Mouse (Mus musculus) intestine, embryonic 14.5 days (tissue): ENCODE results near the gene Agps. TPM values are rescaled to one million over a fixed set of nuclear protein-coding genes. Genes with fewer than 3 reads are reported as not detected.
"Not testable (repeated sequence)": the region's sequence is repeated elsewhere in the genome, so short reads cannot be mapped to it uniquely, and the experiment has no call there.

Experiments used
- ATAC-seq: fragments of 200-750 bp; cut with Nextera tagmentation; replicated peaks from 2 replicates; pipeline ENCODE4 v1.8.0; 2017; ENCODE audit warnings: low read depth, moderate number of reproducible peaks, moderate TSS enrichment, moderate library complexity; ENCODE audit not compliant: low FRiP score, low TSS enrichment
- DNase-seq: peaks from one replicate; pipeline ENCODE4 v3.0.0-alpha.2; 2018; ENCODE audit warnings: low spot score
- H3K27ac ChIP-seq: fragments of 300-500 bp; sonication (generic); 2 replicates; pipeline ENCODE4 v1.5.1; 2014; ENCODE audit warnings: low read depth, mild to moderate bottlenecking, control low read depth
- H3K27me3 ChIP-seq: fragments of 300-500 bp; sonication (generic); replicated peaks from 2 replicates; pipeline ENCODE4 v1.6.1; 2014; ENCODE audit warnings: low read length, control low read depth; ENCODE audit not compliant: control insufficient read depth, insufficient read depth
- H3K36me3 ChIP-seq: fragments of 300-500 bp; sonication (generic); 2 replicates; pipeline ENCODE4 v1.6.1; 2014; ENCODE audit warnings: low read length, control low read depth; ENCODE audit not compliant: control insufficient read depth, insufficient read depth
- H3K4me1 ChIP-seq: fragments of 300-500 bp; sonication (generic); replicated peaks from 2 replicates; pipeline ENCODE4 v1.6.1; 2014; ENCODE audit warnings: low read length, control low read depth, mixed read lengths; ENCODE audit not compliant: control insufficient read depth, insufficient read depth
- H3K4me2 ChIP-seq: fragments of 300-500 bp; sonication (generic); 2 replicates; pipeline ENCODE4 v1.6.1; 2014; ENCODE audit warnings: low read length
- H3K4me3 ChIP-seq: fragments of 300-500 bp; sonication (generic); 2 replicates; pipeline ENCODE4 v1.5.1; 2014; ENCODE audit warnings: low read depth, low read length, control low read depth, mixed read lengths
- H3K9ac ChIP-seq: fragments of 300-500 bp; sonication (generic); 2 replicates; pipeline ENCODE4 v1.6.1; 2014; ENCODE audit warnings: mild to moderate bottlenecking, low read length
- H3K9me3 ChIP-seq: fragments of 300-500 bp; sonication (generic); 2 replicates; pipeline ENCODE4 v1.6.1; 2016; ENCODE audit warnings: low read length, control low read depth; ENCODE audit not compliant: control insufficient read depth
- WGBS: fragments of 180-500 bp; shearing (Covaris S2); extraction: QIAGEN DNeasy Blood & Tissue Kit; methylation state at CpG from one replicate; pipeline ENCODE4 v1.1.7; 2014; 5-methylcytosine and 5-hydroxymethylcytosine counted together
- polyA plus RNA-seq: library from polyadenylated mRNA; unstranded; fragments of >200 nt; fragmentation: Nextera tagmentation; extraction: Ambion mirVana; gene quantifications from 2 replicates; pipeline ENCODE4 v1.2.1, GENCODE M21; 2014

Gene Agps
- polyA plus RNA-seq, 1 experiment from 2014 or later = 35.6 TPM

GRCm38 (mm10) chr2:75974131-75974530, 142.2 kb downstream of the Agps start:
- Histone ChIP-seq H3K9ac (no peak overlapping the region), H3K36me3 (no peaks in the 10 kb centered on the region), H3K4me1 (no peaks in the 10 kb centered on the region), H3K27ac (no peak overlapping the region), H3K27me3 (no peaks in the 10 kb centered on the region), H3K9me3 (no peaks in the 10 kb centered on the region), H3K4me2 (no peak overlapping the region), H3K4me3 (no peak overlapping the region)
- DNase-seq = no peak
- no peak for ATAC-seq
- 62% methylated on average over 9 of the region's 9 CpGs for WGBS

DNA sequence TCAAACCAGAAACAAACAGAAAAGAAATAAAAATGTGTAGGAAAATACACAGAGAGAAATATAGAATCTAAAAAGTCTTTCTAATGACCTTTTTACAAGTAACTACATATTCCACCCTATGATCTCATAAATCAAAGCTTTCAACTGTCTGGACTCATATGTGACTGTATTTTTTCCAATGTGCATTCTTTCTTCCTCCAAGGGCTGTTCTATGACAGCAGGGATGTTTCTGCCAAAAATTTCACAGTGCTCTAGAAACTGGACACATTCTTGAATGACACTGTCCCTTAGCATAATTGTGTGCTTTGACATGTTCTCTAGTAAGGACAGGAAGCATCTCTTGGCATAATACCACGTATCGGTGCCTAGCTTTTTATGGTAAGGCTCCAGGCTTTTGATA, 144.1 kb downstream of the Agps start:
- H3K4me3 ChIP-seq, H3K27me3 ChIP-seq, H3K9me3 ChIP-seq, ATAC-seq, H3K27ac ChIP-seq, H3K9ac ChIP-seq, H3K4me1 ChIP-seq, H3K36me3 ChIP-seq, DNase-seq, H3K4me2 ChIP-seq: not testable (repeated sequence)
- 88% methylated on average over 2 of the region's 2 CpGs for WGBS

DNA sequence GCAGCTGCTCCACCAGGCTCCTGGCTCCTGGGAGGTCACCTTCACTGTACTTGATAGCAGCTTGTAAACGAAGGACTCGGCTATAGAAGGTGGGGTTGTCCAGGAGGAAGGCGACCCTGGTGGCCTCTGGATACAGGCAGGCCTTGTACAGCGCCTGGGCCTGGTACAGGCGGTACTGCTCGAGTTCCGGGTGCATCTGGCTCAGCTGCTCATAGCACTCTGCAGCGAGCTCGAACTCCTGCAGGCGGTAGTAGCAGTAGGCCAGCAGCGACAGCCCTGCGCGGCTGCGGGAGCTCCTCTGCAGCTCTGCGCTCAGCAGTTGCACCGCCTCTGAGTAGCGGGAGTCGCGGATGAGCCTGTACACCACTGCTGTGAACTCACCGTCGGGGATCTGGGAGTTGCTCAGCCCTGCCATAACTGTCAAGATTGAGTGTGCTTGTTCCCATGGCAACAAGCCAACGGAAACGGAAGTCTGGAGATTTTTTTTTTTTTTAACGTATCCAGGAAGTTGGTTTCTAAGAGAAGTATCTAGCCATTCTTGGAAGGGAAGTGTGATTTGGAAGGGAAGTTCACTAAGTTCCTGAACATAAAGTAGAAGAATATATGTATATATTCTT, 145.9 kb downstream of the Agps start, which contains the start of gene Ttc30a2:
Gene Ttc30a2 (minus strand): TSS at position 419 of the 617 bp plus-strand sequence.
- ATAC-seq = not testable (repeated sequence)

More for the DNA sequence above, 145.9 kb downstream of the Agps start, which contains the start of gene Ttc30a2:
- H3K4me1 ChIP-seq, H3K4me3 ChIP-seq, H3K36me3 ChIP-seq, H3K9ac ChIP-seq, H3K9me3 ChIP-seq, H3K27me3 ChIP-seq, DNase-seq, H3K27ac ChIP-seq: not testable (repeated sequence)
- H3K4me2 ChIP-seq = 0 out of 2 replicates have a peak within 1 kb of the TSS, but pooled peaks have one; percentile 7
- 28% methylated on average over 18 of the region's 24 CpGs for WGBS

Other genes starting within 250 kb of the Agps start
- gene Hnrnpa3, start 172.9 kb upstream of the Agps start, polyA plus RNA-seq = 230 TPM in 2 replicates
- 69.4 and 71.7 TPM in 2 replicates for gene Nfe2l2, start 127.5 kb upstream of the Agps start, polyA plus RNA-seq
- gene Ttc30b, start 106.4 kb downstream of the Agps start, polyA plus RNA-seq = 8.0 and 9.3 TPM in 2 replicates
- 0.44 and 0.51 TPM in 2 replicates for gene Ttc30a2, start 146.0 kb downstream of the Agps start, polyA plus RNA-seq
- gene Ttc30a1, start 149.8 kb downstream of the Agps start, polyA plus RNA-seq = 6.5 and 7.8 TPM in 2 replicates